Mouse (Mus musculus): ENCODE measurements at regions not wholly inside any gene's neighbourhood (a gene's known extent, or its start where the extent isn't known, plus 50 kb on each side); places are given as distances from the start of the nearest gene placed in this dataset.

DNA sequence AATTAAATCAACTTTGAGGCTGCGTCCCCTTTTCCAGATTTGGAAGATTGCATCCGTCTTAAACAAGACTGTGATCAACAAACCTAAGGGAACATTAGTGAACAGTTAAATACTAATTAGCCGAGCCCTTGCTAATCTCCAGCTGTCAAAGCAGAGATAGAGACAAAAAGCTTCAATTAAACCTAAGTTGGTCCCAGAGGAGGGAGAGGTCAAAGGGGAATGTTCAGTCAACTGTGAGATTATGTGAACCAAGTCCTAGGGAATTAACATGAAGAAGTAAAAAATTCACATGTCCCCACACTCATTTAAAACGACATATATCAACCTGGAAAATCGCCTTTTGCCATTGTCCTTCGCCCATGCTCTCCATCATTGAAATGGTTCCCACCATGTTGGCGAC, 59.7 kb upstream of the Tbx20 start:
- Histone ChIP-seq H3K9me3 (replicated peaks) (no peaks in the 10 kb centered on the region), H3K27ac (no peak overlapping the region), H3K9ac (no peak overlapping the region), H3K27me3 (no peaks in the 10 kb centered on the region), H3K4me2 (no peak overlapping the region), H3K4me3 (no peak overlapping the region), H3K4me1 (replicated peaks) (no peaks in the 10 kb centered on the region), H3K36me3 (no peaks in the 10 kb centered on the region)
- WGBS: 70% methylated on average over 7 of the region's 7 CpGs
- ATAC-seq (replicated peaks; ENCODE audit: insufficient number of reproducible peaks, insufficient read depth, low FRiP score, low read depth): no peak

DNA sequence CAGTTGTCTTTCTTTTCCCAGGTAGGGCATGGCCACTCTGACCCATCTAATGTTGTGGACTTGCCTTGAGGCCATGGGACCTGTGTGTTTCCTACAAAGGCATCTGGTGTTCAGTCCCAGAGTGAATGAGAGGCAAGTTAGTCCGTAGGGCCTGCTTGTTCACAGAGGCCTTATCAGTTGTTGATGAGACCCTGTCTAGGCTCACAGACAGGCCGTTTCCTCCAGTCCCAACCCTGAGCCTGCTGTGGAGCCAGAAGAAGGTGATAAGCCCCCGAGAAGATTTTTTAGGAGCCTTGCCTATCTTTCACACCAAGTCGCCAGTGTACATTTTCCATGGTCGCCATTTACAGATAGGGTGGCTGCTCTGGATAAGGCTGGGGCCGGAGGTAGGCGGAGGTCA, 74.1 kb upstream of the Tbx20 start:
- Histone ChIP-seq H3K27ac (no peak overlapping the region), H3K27me3 (no peaks in the 10 kb centered on the region), H3K9ac (no peak overlapping the region), H3K4me1 (replicated peaks) (peaks cover 13% of the 10 kb centered on the region), H3K36me3 (no peaks in the 10 kb centered on the region), H3K9me3 (replicated peaks) (no peaks in the 10 kb centered on the region), H3K4me2 (no peak overlapping the region), H3K4me3 (no peak overlapping the region)
- ATAC-seq (replicated peaks; ENCODE audit: insufficient number of reproducible peaks, insufficient read depth, low FRiP score, low read depth): peak; percentile 69
- WGBS: 23% methylated on average over 7 of the region's 7 CpGs

DNA sequence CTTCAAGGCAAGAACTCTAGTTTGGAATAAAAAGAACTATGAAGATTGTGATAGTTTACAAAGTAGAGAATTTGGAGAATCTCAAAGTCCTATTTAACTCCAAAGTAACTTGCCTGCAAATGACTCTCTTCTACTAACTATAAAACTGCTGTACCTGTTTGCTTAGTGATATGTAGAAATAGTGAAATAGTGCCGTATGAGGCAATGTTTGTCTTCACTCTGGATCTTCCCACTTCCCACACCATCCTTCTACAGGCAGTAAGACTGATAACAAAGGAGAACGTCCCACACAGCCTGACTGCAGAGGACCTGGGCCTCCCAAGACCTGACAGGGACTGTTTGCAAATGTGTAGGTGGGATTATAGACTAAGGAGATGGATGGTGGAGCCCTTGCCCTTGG, 85.4 kb upstream of the Tbx20 start:
- no peaks in the 10 kb centered on the region for H3K27me3 ChIP-seq
- H3K4me2 ChIP-seq: no peak overlapping the region
- no peak overlapping the region for H3K9ac ChIP-seq
- no peak for ATAC-seq (replicated peaks; ENCODE audit: insufficient number of reproducible peaks, insufficient read depth, low FRiP score, low read depth)
- H3K27ac ChIP-seq: no peak overlapping the region
- no peaks in the 10 kb centered on the region for H3K36me3 ChIP-seq
- no peak overlapping the region for H3K4me3 ChIP-seq
- H3K9me3 ChIP-seq (replicated peaks): no peaks in the 10 kb centered on the region
- 57% methylated on average over 2 of the region's 2 CpGs for WGBS
- H3K4me1 ChIP-seq (replicated peaks): peaks cover 17% of the 10 kb centered on the region; the same call in 1 of the 2 replicates

DNA sequence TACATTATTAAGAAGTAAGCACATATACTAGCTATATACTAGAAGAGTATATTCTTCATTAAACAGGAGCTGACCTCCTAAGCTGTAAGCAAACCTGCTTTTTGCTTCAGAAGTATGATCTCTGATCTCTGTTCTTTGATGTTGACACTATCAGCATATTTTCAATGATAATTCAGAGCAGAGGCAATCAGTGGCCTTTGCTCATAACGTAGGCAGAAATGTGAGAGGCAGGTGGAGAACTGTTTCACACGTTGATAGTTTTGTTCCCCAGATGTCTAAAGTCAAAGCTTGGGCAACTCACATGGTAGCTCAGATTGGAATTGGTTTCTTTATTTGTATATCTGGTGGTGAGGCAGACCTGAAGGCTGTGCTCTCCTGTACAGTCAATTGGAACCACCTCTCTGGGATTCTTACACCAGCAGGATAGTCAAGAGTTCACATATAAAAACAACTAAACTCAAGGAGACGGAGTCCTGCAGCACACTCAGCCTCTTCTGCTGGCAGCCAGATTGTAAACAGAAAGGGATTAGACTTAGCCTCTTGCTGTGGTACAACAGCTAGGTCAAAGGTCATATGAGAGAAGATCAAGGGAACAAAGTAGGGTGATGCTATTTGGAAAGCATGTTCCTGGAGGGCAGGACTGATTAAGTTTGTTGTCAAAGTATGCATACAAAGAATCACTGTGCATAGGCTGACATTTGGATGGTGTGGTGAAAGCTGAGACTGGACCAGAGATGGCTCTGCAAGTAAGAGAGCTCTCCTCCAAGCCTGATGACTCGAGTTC, 92.5 kb upstream of the Tbx20 start:
- WGBS: 67% methylated on average over 4 of the region's 4 CpGs
- H3K4me2 ChIP-seq: no peak overlapping the region
- ATAC-seq (replicated peaks; ENCODE audit: insufficient number of reproducible peaks, insufficient read depth, low FRiP score, low read depth): no peak
- no peaks in the 10 kb centered on the region for H3K9me3 ChIP-seq (replicated peaks)
- no peak overlapping the region for H3K4me3 ChIP-seq
- H3K4me1 ChIP-seq (replicated peaks): no peaks in the 10 kb centered on the region
- no peaks in the 10 kb centered on the region for H3K36me3 ChIP-seq
- H3K9ac ChIP-seq: no peak overlapping the region
- H3K27ac ChIP-seq: no peak overlapping the region
- H3K27me3 ChIP-seq: no peaks in the 10 kb centered on the region

DNA sequence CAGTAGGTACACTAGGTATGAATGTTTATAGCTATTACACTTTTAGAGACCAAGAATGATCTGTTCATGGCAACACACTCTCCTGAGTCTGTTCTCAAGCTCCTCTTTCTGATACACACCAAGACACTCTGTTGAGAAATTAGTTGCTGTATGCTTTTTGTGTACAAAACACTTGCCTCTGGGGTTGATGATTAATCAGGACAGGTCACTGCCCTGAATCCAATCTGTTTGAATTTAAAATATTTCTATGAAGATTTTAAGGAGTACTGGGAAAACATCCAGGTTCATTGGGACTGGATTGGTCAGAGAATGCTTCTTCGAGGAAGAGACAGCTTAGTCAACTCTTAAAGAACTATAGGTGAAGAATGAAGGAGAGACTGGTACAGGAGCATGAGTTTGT, 94.6 kb upstream of the Tbx20 start:
- 95% methylated on average over 1 of the region's 1 CpGs for WGBS
- H3K27me3 ChIP-seq: no peaks in the 10 kb centered on the region
- no peaks in the 10 kb centered on the region for H3K4me1 ChIP-seq (replicated peaks)
- no peak overlapping the region for H3K9ac ChIP-seq
- no peak overlapping the region for H3K27ac ChIP-seq
- no peak for ATAC-seq (replicated peaks; ENCODE audit: insufficient number of reproducible peaks, insufficient read depth, low FRiP score, low read depth)
- H3K36me3 ChIP-seq: no peaks in the 10 kb centered on the region
- H3K9me3 ChIP-seq (replicated peaks): no peaks in the 10 kb centered on the region
- no peak overlapping the region for H3K4me3 ChIP-seq
- H3K4me2 ChIP-seq: no peak overlapping the region

DNA sequence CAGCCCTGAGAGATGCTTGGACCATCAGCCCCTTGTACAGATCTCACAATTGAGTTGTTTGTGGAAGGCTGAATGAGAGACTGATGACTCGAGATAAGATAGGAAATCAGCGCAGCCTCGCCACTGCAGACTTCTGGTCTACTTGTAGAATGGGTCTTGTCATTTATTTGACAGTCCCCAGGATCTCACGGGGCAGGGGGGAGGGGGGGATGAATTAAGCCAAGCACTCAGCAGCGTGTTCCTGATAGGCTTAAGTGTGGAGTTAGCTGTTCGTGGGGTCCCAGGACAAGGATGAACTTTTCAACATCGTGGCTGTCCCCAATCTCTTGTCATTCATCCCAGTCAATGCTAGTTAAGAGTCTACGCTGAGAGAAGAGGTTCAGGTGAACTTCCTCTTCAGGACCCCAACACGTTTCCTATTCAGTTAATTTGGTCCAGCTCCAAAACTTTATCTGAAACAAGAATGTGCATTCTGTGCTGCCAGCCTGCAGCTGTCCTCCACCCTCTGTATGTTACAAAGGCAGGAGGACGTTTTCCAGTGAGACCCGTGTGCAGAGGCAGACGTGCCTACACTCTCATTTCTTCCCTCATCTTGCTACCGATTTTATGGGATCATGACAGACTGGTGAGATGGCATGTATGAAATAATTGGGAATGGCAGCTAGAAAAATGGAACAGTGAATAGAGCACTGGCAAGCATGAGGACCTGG, 100.5 kb upstream of the Tbx20 start:
- peak; percentile 64 for ATAC-seq (replicated peaks; ENCODE audit: insufficient number of reproducible peaks, insufficient read depth, low FRiP score, low read depth)
- Histone ChIP-seq H3K9me3 (replicated peaks) (no peaks in the 10 kb centered on the region), H3K36me3 (no peaks in the 10 kb centered on the region), H3K4me3 (no peak overlapping the region), H3K27ac (peak overlapping the region; percentile 38), H3K9ac (no peak overlapping the region), H3K4me1 (replicated peaks) (peaks cover 29% of the 10 kb centered on the region), H3K27me3 (no peaks in the 10 kb centered on the region), H3K4me2 (peak overlapping the region; percentile 40)
- 16% methylated on average over 13 of the region's 13 CpGs for WGBS

DNA sequence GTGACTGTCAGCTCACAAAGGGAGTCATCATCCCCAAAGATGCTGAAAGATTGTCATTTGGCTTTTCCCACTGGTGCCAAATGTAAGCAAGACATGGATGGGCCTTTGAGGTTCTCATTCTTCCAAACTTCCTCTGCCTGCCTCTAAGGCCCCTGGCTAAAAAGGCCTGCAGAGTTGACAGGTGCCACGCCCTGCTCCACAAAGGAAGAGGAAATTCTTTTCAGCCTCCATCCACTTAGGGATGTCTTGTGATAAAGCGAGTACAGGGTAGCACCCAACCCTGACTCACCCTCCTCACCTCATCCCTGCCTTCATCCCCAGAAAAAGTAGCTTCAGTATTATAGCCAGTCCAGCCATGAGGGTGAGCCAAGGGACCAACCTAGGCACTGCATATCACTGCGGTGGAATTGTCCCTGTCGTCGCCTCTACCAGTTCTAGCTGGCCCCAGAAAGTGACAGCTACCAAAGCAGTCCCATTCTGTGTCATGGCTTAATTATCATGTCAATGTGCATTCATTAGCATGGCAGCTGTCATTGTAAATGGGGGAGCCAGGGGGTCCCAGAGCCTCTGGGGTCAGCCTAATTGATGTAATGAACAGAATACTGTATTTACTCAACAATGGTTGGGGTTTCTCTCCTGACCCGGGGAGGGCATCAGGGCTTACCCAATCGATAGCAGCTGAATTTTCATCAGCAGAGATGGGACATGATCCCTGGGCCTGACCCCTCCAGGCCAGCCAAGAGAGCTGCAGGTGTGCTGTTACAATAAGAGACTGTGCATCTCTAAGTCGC, 104.5 kb upstream of the Tbx20 start:
- Histone ChIP-seq H3K9ac (no peak overlapping the region), H3K4me1 (replicated peaks) (peaks cover 29% of the 10 kb centered on the region), H3K27me3 (no peaks in the 10 kb centered on the region), H3K4me2 (no peak overlapping the region), H3K9me3 (replicated peaks) (no peaks in the 10 kb centered on the region), H3K36me3 (no peaks in the 10 kb centered on the region), H3K4me3 (no peak overlapping the region), H3K27ac (no peak overlapping the region)
- WGBS: 61% methylated on average over 8 of the region's 8 CpGs
- ATAC-seq (replicated peaks; ENCODE audit: insufficient number of reproducible peaks, insufficient read depth, low FRiP score, low read depth): no peak

DNA sequence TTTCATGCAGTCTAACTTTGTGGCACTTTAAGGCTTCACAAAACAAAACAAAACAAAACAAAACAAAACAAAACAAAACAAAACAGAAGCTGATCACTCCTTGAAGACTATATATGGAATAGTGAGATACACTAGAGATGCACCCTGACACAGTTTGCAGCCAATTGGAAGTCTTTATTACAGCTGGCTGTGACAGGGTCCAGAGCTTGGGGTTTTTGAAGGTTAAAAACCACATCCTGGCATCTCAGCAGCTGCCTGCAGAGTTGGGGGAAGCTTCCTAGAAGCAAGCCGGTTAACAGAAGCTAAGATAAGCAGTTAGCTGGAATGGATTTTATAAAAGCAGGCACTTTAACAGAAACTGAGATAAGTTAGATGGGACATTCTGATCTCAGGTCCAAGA, 105.6 kb upstream of the Tbx20 start:
- Histone ChIP-seq H3K27me3 (no peaks in the 10 kb centered on the region), H3K9ac (no peak overlapping the region), H3K4me2 (no peak overlapping the region), H3K36me3 (no peaks in the 10 kb centered on the region), H3K9me3 (replicated peaks) (no peaks in the 10 kb centered on the region), H3K4me1 (replicated peaks) (peaks cover 29% of the 10 kb centered on the region), H3K27ac (no peak overlapping the region), H3K4me3 (no peak overlapping the region)
- no peak for ATAC-seq (replicated peaks; ENCODE audit: insufficient number of reproducible peaks, insufficient read depth, low FRiP score, low read depth)
- 18% methylated on average over 1 of the region's 1 CpGs for WGBS

DNA sequence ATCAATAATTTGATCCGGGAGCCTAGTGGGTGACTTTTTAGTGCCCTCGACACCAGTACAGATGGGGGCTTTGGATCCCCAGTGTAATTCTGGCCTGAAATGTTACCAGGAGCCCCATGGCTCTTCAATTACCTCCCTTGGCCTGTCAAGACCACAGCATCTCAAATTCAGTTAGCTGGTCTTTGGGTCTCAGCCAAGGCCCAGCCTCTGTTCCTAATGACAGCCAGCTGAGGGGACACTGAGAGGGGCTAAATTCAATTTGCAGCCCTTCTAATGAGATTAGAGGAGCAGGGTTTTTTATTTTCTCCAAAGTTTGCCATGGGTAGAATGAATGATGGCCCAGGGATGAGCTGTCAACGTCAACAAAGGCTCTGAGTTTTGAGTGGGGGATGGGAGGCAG, 109.9 kb upstream of the Tbx20 start:
- Histone ChIP-seq H3K9ac (no peak overlapping the region), H3K4me3 (no peak overlapping the region), H3K27me3 (no peaks in the 10 kb centered on the region), H3K36me3 (no peaks in the 10 kb centered on the region), H3K4me1 (replicated peaks) (peaks cover 15% of the 10 kb centered on the region), H3K4me2 (no peak overlapping the region), H3K9me3 (replicated peaks) (no peaks in the 10 kb centered on the region), H3K27ac (no peak overlapping the region)
- 58% methylated on average over 3 of the region's 3 CpGs for WGBS
- ATAC-seq (replicated peaks; ENCODE audit: insufficient number of reproducible peaks, insufficient read depth, low FRiP score, low read depth): no peak

DNA sequence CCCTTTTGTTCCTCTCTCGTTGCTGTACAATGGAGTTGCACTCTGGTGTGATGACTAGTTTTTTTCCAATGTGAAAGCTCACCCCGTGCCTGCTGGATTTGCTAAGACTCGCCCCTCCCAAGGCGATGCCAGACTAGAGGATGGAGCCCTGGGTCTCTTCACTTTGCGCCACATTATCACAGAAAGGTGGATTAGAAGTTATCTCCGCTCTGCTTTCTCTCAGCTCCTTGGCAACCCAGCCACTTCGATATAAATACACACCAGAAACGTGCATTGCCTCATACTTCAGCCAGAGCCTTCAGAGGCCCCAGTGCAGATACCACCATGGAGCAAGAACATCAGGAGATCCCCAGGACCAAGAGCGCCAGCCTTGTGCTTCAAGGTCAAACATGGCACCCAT, 114.2 kb upstream of the Tbx20 start:
- peak; percentile 89 for ATAC-seq (replicated peaks; ENCODE audit: insufficient number of reproducible peaks, insufficient read depth, low FRiP score, low read depth)
- H3K27me3 ChIP-seq: no peaks in the 10 kb centered on the region
- 30% methylated on average over 9 of the region's 9 CpGs for WGBS

DNA sequence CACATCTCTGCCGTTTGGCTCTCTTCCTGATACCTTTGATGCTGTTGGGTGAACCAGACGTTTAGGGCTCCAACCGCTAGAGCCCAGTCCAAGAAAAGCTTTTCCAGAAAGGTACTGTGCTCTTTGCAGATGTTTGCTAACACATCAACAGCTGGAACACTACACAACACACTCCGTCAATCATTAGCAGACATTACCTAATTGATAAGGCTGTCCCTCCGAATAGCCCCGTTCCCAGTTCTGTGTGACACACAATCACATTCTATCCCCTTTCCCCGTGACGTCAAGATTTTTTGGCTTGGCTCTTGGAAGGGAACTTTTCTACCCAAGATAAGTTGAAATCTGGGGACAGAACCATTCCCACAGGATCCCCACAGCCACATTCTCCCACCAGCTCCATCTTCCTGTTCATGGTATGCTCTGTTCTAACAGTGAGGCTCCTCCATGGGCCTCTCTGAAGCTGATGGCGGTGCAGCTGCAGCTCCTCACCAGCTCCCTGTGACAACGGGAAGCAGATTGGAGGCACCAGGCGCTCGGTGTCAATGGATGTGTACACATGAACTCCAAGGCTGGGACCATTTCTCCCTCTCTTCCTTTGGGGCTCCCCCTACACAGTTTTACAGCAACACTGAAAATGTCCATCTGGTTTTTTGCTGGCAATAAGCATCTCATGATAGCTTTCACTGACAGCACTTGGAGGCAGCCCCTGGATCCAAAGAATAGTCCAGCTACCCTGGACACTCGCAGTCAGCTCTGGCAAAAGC, 122.6 kb upstream of the Tbx20 start:
- H3K9me3 ChIP-seq (replicated peaks): no peaks in the 10 kb centered on the region
- no peak overlapping the region for H3K4me2 ChIP-seq
- peaks cover 12% of the 10 kb centered on the region for H3K4me1 ChIP-seq (replicated peaks)
- WGBS: 48% methylated on average over 13 of the region's 13 CpGs
- no peaks in the 10 kb centered on the region for H3K27me3 ChIP-seq
- ATAC-seq (replicated peaks; ENCODE audit: insufficient number of reproducible peaks, insufficient read depth, low FRiP score, low read depth): peak; percentile 65
- no peak overlapping the region for H3K9ac ChIP-seq
- no peaks in the 10 kb centered on the region for H3K36me3 ChIP-seq
- no peak overlapping the region for H3K4me3 ChIP-seq
- H3K27ac ChIP-seq: peak overlapping the region; percentile 23

More for the DNA sequence above, 114.2 kb upstream of the Tbx20 start:
- Histone ChIP-seq H3K27ac (peak overlapping the region; percentile 90), H3K4me1 (replicated peaks) (peaks cover 31% of the 10 kb centered on the region), H3K4me2 (no peak overlapping the region), H3K36me3 (no peaks in the 10 kb centered on the region), H3K9me3 (replicated peaks) (no peaks in the 10 kb centered on the region), H3K9ac (no peak overlapping the region), H3K4me3 (no peak overlapping the region)

All from heart, embryonic 15.5 days (tissue).